Mouse (Mus musculus): ENCODE measurements at regions not wholly inside any gene's neighbourhood (a gene's known extent, or its start where the extent isn't known, plus 50 kb on each side); places are given as distances from the start of the nearest gene placed in this dataset.
"Not testable (repeated sequence)": the region's sequence is repeated elsewhere in the genome, so short reads cannot be mapped to it uniquely, and the experiment has no call there.

DNA sequence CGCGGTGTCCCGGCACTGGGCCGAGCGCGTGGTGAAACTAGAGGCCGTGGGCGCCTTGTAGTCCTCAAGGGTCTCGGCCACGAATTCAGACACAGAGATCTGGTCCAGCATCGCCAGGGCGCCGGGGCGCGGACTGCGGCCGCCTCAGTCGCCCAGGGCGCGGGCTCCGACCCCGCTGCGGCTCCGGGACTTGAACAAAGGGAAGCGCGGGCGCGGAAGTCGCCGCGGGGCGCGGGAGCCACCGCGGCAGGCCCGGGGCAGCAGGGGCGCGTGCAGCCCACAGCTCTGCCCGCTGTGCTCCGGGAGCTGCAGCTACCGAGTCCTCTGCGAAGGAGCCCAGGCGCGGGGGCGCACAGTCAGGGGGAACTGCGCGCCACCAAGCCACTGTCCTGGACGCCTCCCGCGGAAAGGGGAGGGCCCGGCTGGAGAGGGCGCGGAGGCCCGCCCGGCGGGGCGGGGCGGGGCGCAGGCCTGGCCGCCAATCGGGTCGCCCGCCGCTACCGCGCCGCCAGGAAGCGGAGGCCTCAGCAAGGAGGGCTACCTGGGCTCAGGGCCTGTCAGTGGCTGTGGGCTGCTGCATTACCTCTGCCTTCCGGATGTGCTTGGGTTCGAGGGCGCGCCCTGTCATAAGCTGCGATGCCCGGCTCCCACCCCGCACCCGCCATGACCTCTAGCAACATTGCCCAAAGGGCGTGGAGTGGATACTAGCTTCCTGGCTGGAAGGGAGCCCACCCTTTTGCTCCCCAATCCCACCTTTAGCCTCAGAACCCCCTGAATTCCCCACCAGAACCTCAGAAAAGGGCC is 155.2 kb upstream of the 9030624G23Rik start:
- 2% methylated on average over 64 of the region's 77 CpGs for WGBS
- H3K4me3 ChIP-seq, result peak overlapping the region; percentile 62
- H3K9me3 ChIP-seq; H3K36me3 ChIP-seq; H3K4me1 ChIP-seq; H3K27me3 ChIP-seq; H3K27ac ChIP-seq; ATAC-seq (ENCODE audit: insufficient number of reproducible peaks, insufficient read depth, low FRiP score, low TSS enrichment, low read depth): not testable (repeated sequence)
- H3K9ac ChIP-seq, result peak overlapping the region; percentile 83
- H3K4me2 ChIP-seq, result peak overlapping the region; percentile 57
